Mouse (Mus musculus) E14TG2a.4 (cell line): ENCODE measurements around the gene Atxn7l1.

Experiments
- CTCF ChIP-seq: conservative IDR thresholded peaks from 2 replicates; pipeline ENCODE4 v1.5.1; 2014; ENCODE audit warnings: low read length
- NANOG ChIP-seq: IDR thresholded peaks from 2 replicates; pipeline ENCODE4 v1.6.1; 2014; ENCODE audit warnings: borderline replicate concordance, low read length, mixed read lengths
- POU5F1 ChIP-seq: IDR thresholded peaks from 2 replicates; pipeline ENCODE4 v1.6.1; 2014; ENCODE audit warnings: low read length, borderline replicate concordance

DNA sequence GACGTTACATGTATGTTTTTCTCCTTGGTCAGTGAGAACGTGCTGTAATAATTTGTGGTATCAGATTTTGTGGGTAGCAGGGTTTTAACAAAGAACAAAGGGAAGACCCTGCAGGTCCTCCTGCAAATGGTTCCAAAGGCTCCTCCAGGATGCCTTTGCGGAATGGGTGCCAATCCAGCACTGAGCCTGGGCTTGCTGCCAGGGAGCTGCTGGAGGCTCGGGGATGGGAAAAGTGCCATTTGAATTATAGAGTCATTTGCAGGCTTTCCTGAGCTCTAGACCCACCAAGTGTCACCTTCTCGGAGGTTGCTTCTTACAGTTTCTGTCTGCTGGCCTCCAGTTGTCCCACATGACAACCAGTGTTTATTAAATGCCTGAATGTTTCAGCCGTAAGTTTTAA is 213.2 kb downstream of the Atxn7l1 start:
- no peak for TF ChIP-seq CTCF
- no peak for TF ChIP-seq NANOG
- TF ChIP-seq POU5F1, result no peak
